Mouse (Mus musculus): ENCODE results near the gene Tube1. TPM values are rescaled to one million over a fixed set of nuclear protein-coding genes. Genes with fewer than 3 reads are reported as not detected.
"Not testable (repeated sequence)": the region's sequence is repeated elsewhere in the genome, so short reads cannot be mapped to it uniquely, and the experiment has no call there.

Tube1 gene
- total and polyA plus RNA-seq, 2 experiments, result 0.75 to 1.1 TPM

DNA sequence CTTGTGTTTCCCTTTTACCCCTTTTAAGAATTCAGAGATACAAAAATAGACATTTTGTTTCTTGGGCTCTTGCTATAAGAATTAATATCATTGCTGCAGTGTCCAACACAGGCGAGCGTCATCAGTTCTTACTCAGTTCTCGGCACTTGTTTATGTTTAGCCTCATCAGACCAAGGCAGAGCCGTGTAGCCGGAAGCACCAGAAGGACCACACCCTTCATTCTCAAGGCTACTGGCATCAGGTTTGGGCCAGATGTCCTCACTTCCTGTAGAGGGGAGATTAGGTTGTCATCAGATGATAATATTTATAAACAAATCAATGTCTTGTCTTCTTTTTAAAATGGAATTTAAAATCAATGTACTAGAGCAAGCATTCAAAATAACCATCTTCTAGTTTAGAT lies 43.2 kb downstream of the Tube1 start:
- 77% methylated on average over 5 of the region's 5 CpGs for WGBS
- no peaks in the 10 kb centered on the region for H3K79me2 ChIP-seq (ENCODE audit: control insufficient read depth, insufficient read depth, low read length)

DNA sequence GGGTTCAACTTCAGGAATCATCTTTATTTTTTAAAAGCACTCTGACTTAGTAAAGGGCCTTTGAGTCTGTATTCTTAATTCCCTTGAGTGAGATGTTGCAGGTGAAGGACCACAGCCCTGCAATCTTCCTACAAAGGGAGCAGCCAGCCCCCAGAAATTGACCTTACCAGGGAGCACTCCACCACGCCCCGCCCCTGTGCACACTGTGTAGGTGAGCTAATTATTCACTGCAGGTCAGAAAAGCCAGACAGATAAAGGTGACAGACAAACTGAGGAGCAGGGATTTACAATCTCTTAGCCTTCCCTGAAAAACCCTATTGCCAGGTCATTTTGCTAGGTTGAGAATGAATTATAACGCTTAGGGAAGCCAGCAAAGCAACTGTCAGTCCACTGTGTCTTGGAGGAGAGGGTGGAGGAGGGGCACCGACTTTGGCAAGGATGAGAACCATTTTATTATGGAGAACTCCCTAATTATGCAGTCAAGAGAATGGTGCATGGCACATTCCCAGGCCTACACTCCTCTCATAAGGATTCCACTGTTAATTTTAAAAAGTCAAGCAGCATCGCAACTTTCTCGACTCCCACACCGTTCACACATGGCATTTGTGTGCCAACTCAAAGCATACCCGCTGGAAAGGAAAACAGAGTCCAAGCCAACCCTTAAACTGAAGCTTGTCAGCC lies 51.2 kb downstream of the Tube1 start:
- no peak for DNase-seq (ENCODE audit: extremely low read depth, low read depth, low spot score)
- Histone ChIP-seq H3K36me3 (ENCODE audit: control insufficient read depth, insufficient read depth, low read length) (no peaks in the 10 kb centered on the region), H3K79me2 (ENCODE audit: control insufficient read depth, insufficient read depth, low read length) (no peaks in the 10 kb centered on the region), H3K27me3 (ENCODE audit: control insufficient read depth, insufficient read depth, low read length) (no peaks in the 10 kb centered on the region), H3K4me1 (ENCODE audit: control insufficient read depth, insufficient read depth, low read length) (no peaks in the 10 kb centered on the region), H3K4me3 (ENCODE audit: insufficient read depth, low read depth, low read length) (no peak overlapping the region), H3K27ac (replicated peaks; ENCODE audit: insufficient read depth, low read depth, low read length) (no peak overlapping the region), H3K9ac (ENCODE audit: low read depth, low read length) (no peak overlapping the region)
- TF ChIP-seq CTCF (IDR thresholded peaks at IDR 0.05; ENCODE audit: low read depth, low read length), result no peak
- TF ChIP-seq POLR2A (IDR thresholded peaks at IDR 0.05; ENCODE audit: extremely low read depth, insufficient read depth, low read length), result no peak
- whole genome bisulfite sequencing, result 45% methylated on average over 8 of the region's 8 CpGs

More for the DNA sequence above, 43.2 kb downstream of the Tube1 start:
- no peaks in the 10 kb centered on the region for H3K36me3 ChIP-seq (ENCODE audit: control insufficient read depth, insufficient read depth, low read length)
- DNase-seq (ENCODE audit: extremely low read depth, low read depth, low spot score), result no peak
- peaks cover 14% of the 10 kb centered on the region for H3K4me1 ChIP-seq (ENCODE audit: control insufficient read depth, insufficient read depth, low read length)
- no peaks in the 10 kb centered on the region for H3K27me3 ChIP-seq (ENCODE audit: control insufficient read depth, insufficient read depth, low read length)
- no peak overlapping the region for H3K27ac ChIP-seq (replicated peaks; ENCODE audit: insufficient read depth, low read depth, low read length)
- H3K9ac ChIP-seq (ENCODE audit: low read depth, low read length), result no peak overlapping the region
- no peak for TF ChIP-seq POLR2A (IDR thresholded peaks at IDR 0.05; ENCODE audit: extremely low read depth, insufficient read depth, low read length)
- no peak for TF ChIP-seq CTCF (IDR thresholded peaks at IDR 0.05; ENCODE audit: low read depth, low read length)
- no peak overlapping the region for H3K4me3 ChIP-seq (ENCODE audit: insufficient read depth, low read depth, low read length)

DNA sequence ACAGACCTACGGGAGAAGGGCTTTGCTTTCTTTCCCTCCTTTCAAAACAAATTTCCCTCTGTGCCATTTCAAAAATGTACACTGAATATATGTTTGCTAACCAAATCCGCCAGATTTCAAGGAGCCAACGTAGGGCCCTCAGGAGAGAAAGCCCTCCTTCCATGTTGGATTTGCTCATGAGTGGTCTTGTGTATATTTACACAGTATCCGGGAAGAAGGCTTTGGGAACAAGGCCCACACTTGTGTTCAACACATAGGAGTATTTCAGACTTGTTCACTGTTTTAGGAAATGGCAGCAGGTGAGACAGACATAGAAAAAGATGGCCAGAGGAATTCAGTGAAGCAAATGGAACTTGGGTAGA lies 51.8 kb downstream of the Tube1 start:
- H3K36me3 ChIP-seq (ENCODE audit: control insufficient read depth, insufficient read depth, low read length), result no peaks in the 10 kb centered on the region
- WGBS, result 69% methylated on average over 4 of the region's 4 CpGs

DNA sequence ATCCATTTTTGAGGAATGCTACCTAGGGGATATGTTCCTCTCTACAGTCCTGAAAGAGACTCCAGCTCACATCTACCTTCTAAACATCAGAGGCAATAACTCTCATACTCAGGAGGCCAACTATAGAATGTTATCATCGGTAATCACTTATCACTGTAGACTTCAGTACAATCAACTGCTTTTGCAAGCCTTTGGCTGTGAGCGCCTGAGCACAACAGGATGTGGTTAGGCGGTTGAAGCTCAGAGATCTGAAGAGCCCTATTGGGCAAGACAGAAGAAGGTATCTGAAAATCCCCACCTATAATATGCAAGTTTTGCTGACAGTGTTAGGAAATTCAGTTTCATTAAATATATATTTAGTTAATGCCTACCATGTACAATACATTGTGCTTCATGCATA lies 58.9 kb downstream of the Tube1 start:
- H3K9ac ChIP-seq (ENCODE audit: low read depth, low read length), result no peak overlapping the region
- no peaks in the 10 kb centered on the region for H3K36me3 ChIP-seq (ENCODE audit: control insufficient read depth, insufficient read depth, low read length)
- no peak overlapping the region for H3K27ac ChIP-seq (replicated peaks; ENCODE audit: insufficient read depth, low read depth, low read length)
- no peak for DNase-seq (ENCODE audit: extremely low read depth, low read depth, low spot score)
- no peaks in the 10 kb centered on the region for H3K4me1 ChIP-seq (ENCODE audit: control insufficient read depth, insufficient read depth, low read length)
- TF ChIP-seq POLR2A (IDR thresholded peaks at IDR 0.05; ENCODE audit: extremely low read depth, insufficient read depth, low read length) (no peak), CTCF (IDR thresholded peaks at IDR 0.05; ENCODE audit: low read depth, low read length) (no peak)
- no peak overlapping the region for H3K4me3 ChIP-seq (ENCODE audit: insufficient read depth, low read depth, low read length)
- no peaks in the 10 kb centered on the region for H3K79me2 ChIP-seq (ENCODE audit: control insufficient read depth, insufficient read depth, low read length)
- WGBS, result 87% methylated on average over 3 of the region's 3 CpGs
- H3K27me3 ChIP-seq (ENCODE audit: control insufficient read depth, insufficient read depth, low read length), result no peaks in the 10 kb centered on the region

More for the DNA sequence above, 51.8 kb downstream of the Tube1 start:
- H3K27ac ChIP-seq (replicated peaks; ENCODE audit: insufficient read depth, low read depth, low read length), result no peak overlapping the region
- H3K79me2 ChIP-seq (ENCODE audit: control insufficient read depth, insufficient read depth, low read length), result no peaks in the 10 kb centered on the region
- TF ChIP-seq CTCF (IDR thresholded peaks at IDR 0.05; ENCODE audit: low read depth, low read length) (no peak), POLR2A (IDR thresholded peaks at IDR 0.05; ENCODE audit: extremely low read depth, insufficient read depth, low read length) (no peak)
- no peak for DNase-seq (ENCODE audit: extremely low read depth, low read depth, low spot score)
- no peak overlapping the region for H3K4me3 ChIP-seq (ENCODE audit: insufficient read depth, low read depth, low read length)
- no peak overlapping the region for H3K9ac ChIP-seq (ENCODE audit: low read depth, low read length)
- H3K4me1 ChIP-seq (ENCODE audit: control insufficient read depth, insufficient read depth, low read length), result no peaks in the 10 kb centered on the region
- no peaks in the 10 kb centered on the region for H3K27me3 ChIP-seq (ENCODE audit: control insufficient read depth, insufficient read depth, low read length)

DNA sequence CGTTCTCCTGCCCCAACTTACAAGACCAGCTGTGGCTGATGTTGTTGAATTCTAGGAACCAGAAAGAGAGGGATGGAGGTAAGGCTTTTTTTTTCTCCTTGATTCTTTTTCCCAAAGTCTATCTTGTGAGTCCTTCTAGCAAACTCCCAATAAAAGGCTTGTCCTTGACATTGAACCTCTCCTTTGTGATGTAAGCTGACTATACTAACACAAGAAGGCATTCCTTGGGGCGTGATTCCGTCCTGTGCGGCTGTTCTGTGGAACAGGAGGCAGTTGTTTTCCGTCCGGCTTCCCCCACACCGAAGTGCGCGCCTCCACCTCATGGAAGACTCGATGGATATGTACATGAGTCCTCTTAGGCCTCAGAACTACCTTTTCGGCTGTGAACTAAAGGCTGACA lies 64.4 kb downstream of the Tube1 start:
- DNase-seq (ENCODE audit: extremely low read depth, low read depth, low spot score); H3K4me3 ChIP-seq (ENCODE audit: insufficient read depth, low read depth, low read length); H3K27me3 ChIP-seq (ENCODE audit: control insufficient read depth, insufficient read depth, low read length); H3K4me1 ChIP-seq (ENCODE audit: control insufficient read depth, insufficient read depth, low read length); H3K27ac ChIP-seq (replicated peaks; ENCODE audit: insufficient read depth, low read depth, low read length); H3K9ac ChIP-seq (ENCODE audit: low read depth, low read length); H3K36me3 ChIP-seq (ENCODE audit: control insufficient read depth, insufficient read depth, low read length); H3K79me2 ChIP-seq (ENCODE audit: control insufficient read depth, insufficient read depth, low read length): not testable (repeated sequence)
- WGBS, result 91% methylated on average over 11 of the region's 11 CpGs

Other genes with a start within 250 kb of the Tube1 start
- gene Lama4, start 168.5 kb upstream of the Tube1 start, total RNA-seq (2014; rRNA removed), result 6.7 and 8.0 TPM in 2 replicates
- 1.6 and 1.9 TPM in 2 replicates for gene Lama4, start 168.5 kb upstream of the Tube1 start, polyA plus RNA-seq (2012; rRNA removed)
- gene Fam229b, start 62 bp upstream of the Tube1 start, total RNA-seq (2014; rRNA removed), result 0.87 and 1.1 TPM in 2 replicates
- 0.35 and 0.41 TPM in 2 replicates for gene Fam229b, start 62 bp upstream of the Tube1 start, polyA plus RNA-seq (2012; rRNA removed)
- 0.09 and 0.54 TPM in 2 replicates for gene Ccn6, start 29.8 kb downstream of the Tube1 start, total RNA-seq (2014; rRNA removed)
- gene Ccn6, start 29.8 kb downstream of the Tube1 start, polyA plus RNA-seq (2012; rRNA removed), result 0.06 and 0.42 TPM in 2 replicates
- 5.6 and 7.2 TPM in 2 replicates for gene Fyn, start 234.9 kb downstream of the Tube1 start, total RNA-seq (2014; rRNA removed)
- gene Fyn, start 234.9 kb downstream of the Tube1 start, polyA plus RNA-seq (2012; rRNA removed), result 2.7 and 4.4 TPM in 2 replicates

All from liver, adult 2 months (tissue).